Mouse (Mus musculus): Measurements from ENCODE around the gene Wfdc15a. TPM values are rescaled to one million over a fixed set of nuclear protein-coding genes. Genes with fewer than 3 reads are reported as not detected.

Gene Wfdc15a
- polyA plus RNA-seq, 1 experiment from 2014 or later = 0.29 TPM

DNA sequence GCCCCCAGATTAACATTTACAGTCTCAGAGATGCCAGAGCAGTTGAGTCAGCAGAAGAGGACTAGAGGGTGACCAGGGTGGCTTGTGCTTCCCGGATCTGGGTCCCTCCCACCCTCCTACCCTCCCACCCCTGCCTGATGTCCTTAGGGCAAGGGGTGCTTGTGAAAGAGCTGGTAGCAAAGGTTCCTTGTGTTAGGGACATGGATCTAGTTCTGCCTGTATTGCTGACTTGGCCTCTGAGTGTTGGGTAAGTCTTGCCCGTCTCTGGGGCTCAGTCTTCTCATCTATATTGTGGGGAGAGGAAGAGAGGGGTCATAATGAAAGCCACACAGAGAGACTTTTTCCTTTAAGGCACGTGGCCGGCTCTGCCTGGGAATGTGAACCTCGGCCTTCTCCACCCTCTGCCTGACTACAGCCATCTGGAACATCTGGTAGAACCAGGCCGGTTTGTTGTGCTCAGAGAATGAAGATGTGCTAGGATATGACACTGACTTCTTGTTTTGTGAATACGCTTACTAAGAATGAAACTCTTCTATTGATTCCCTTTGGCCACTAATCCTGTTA is 17.2 kb downstream of the Wfdc15a start, which contains the start of gene Wfdc5:
Wfdc5 (minus strand) TSS at position 51 of the 564 bp plus-strand sequence.
- Histone ChIP-seq H3K27ac (replicated peaks) (peak within 1 kb of the TSS; percentile 20; the same call in 1 of the 2 replicates), H3K4me1 (replicated peaks; ENCODE audit: control insufficient read depth, insufficient read depth) (no peaks in the 10 kb centered on the region), H3K9ac (ENCODE audit: low read length) (no peak within 1 kb of the TSS), H3K36me3 (ENCODE audit: control insufficient read depth, insufficient read depth, low read length) (no peaks in the 10 kb centered on the region), H3K4me3 (ENCODE audit: low read depth, low read length) (no peak within 1 kb of the TSS), H3K9me3 (ENCODE audit: control insufficient read depth, low read length) (no peaks in the 10 kb centered on the region), H3K27me3 (ENCODE audit: control insufficient read depth, insufficient read depth, low read length) (no peaks in the 10 kb centered on the region), H3K4me2 (replicated peaks; ENCODE audit: low read depth) (no peak within 1 kb of the TSS)
- DNase-seq (ENCODE audit: low spot score) (no peak), ATAC-seq (ENCODE audit: low FRiP score, low TSS enrichment) (no peak)
- no peak for TF ChIP-seq EP300 (optimal IDR thresholded peaks at IDR 0.05)
- TF ChIP-seq CTCF (IDR thresholded peaks at IDR 0.05; ENCODE audit: low read depth) = no peak
- WGBS = 63% methylated on average over 7 of the region's 7 CpGs

- peak; percentile 73 for ATAC-seq (ENCODE audit: low FRiP score, low TSS enrichment)
- Histone ChIP-seq H3K36me3 (ENCODE audit: control insufficient read depth, insufficient read depth, low read length) (no peaks in the 10 kb centered on the region), H3K4me2 (replicated peaks; ENCODE audit: low read depth) (no peak overlapping the region), H3K4me1 (replicated peaks; ENCODE audit: control insufficient read depth, insufficient read depth) (no peaks in the 10 kb centered on the region), H3K9me3 (ENCODE audit: control insufficient read depth, low read length) (no peaks in the 10 kb centered on the region), H3K9ac (ENCODE audit: low read length) (no peak overlapping the region), H3K27ac (replicated peaks) (peak overlapping the region; percentile 40; the same call in 1 of the 2 replicates), H3K27me3 (ENCODE audit: control insufficient read depth, insufficient read depth, low read length) (no peaks in the 10 kb centered on the region), H3K4me3 (ENCODE audit: low read depth, low read length) (no peak overlapping the region)
- TF ChIP-seq CTCF (IDR thresholded peaks at IDR 0.05; ENCODE audit: low read depth) (no peak), EP300 (optimal IDR thresholded peaks at IDR 0.05) (no peak)
- DNase-seq (ENCODE audit: low spot score) = peak; percentile 39
- WGBS = 44% methylated on average over 4 of the region's 4 CpGs
Measured at GRCm38 (mm10) chr2:164180770-164181169, 19.2 kb downstream of the Wfdc15a start.

GRCm38 (mm10) chr2:164180124-164180523 is 19.8 kb downstream of the Wfdc15a start:
- no peak overlapping the region for H3K9ac ChIP-seq (ENCODE audit: low read length)
- DNase-seq (ENCODE audit: low spot score) = no peak
- TF ChIP-seq CTCF (IDR thresholded peaks at IDR 0.05; ENCODE audit: low read depth) (peak; percentile 66), EP300 (optimal IDR thresholded peaks at IDR 0.05) (no peak)
- no peak for ATAC-seq (ENCODE audit: low FRiP score, low TSS enrichment)
- no peak overlapping the region for H3K4me2 ChIP-seq (replicated peaks; ENCODE audit: low read depth)
- no peaks in the 10 kb centered on the region for H3K36me3 ChIP-seq (ENCODE audit: control insufficient read depth, insufficient read depth, low read length)
- H3K4me3 ChIP-seq (ENCODE audit: low read depth, low read length) = no peak overlapping the region
- no peaks in the 10 kb centered on the region for H3K27me3 ChIP-seq (ENCODE audit: control insufficient read depth, insufficient read depth, low read length)
- no peak overlapping the region for H3K27ac ChIP-seq (replicated peaks)
- WGBS = 39% methylated on average over 3 of the region's 3 CpGs
- H3K4me1 ChIP-seq (replicated peaks; ENCODE audit: control insufficient read depth, insufficient read depth) = no peaks in the 10 kb centered on the region
- H3K9me3 ChIP-seq (ENCODE audit: control insufficient read depth, low read length) = no peaks in the 10 kb centered on the region

GRCm38 (mm10) chr2:164177831-164178230 is 22.1 kb downstream of the Wfdc15a start:
- H3K4me3 ChIP-seq (ENCODE audit: low read depth, low read length) = no peak overlapping the region
- H3K9ac ChIP-seq (ENCODE audit: low read length) = no peak overlapping the region
- H3K27me3 ChIP-seq (ENCODE audit: control insufficient read depth, insufficient read depth, low read length) = no peaks in the 10 kb centered on the region
- no peak for ATAC-seq (ENCODE audit: low FRiP score, low TSS enrichment)
- no peak overlapping the region for H3K4me2 ChIP-seq (replicated peaks; ENCODE audit: low read depth)
- no peak for DNase-seq (ENCODE audit: low spot score)
- no peaks in the 10 kb centered on the region for H3K36me3 ChIP-seq (ENCODE audit: control insufficient read depth, insufficient read depth, low read length)
- no peaks in the 10 kb centered on the region for H3K9me3 ChIP-seq (ENCODE audit: control insufficient read depth, low read length)
- WGBS = 81% methylated on average over 5 of the region's 5 CpGs
- H3K4me1 ChIP-seq (replicated peaks; ENCODE audit: control insufficient read depth, insufficient read depth) = no peaks in the 10 kb centered on the region
- TF ChIP-seq CTCF (IDR thresholded peaks at IDR 0.05; ENCODE audit: low read depth) (no peak), EP300 (optimal IDR thresholded peaks at IDR 0.05) (no peak)
- H3K27ac ChIP-seq (replicated peaks) = no peak overlapping the region

- H3K27me3 ChIP-seq (ENCODE audit: control insufficient read depth, insufficient read depth, low read length) = 0 out of 2 replicates have a peak, but pooled peaks cover 3% of the 10 kb centered on the region
- 67% methylated on average over 3 of the region's 3 CpGs for WGBS
- no peak overlapping the region for H3K4me2 ChIP-seq (replicated peaks; ENCODE audit: low read depth)
- no peak overlapping the region for H3K9ac ChIP-seq (ENCODE audit: low read length)
- H3K36me3 ChIP-seq (ENCODE audit: control insufficient read depth, insufficient read depth, low read length) = no peaks in the 10 kb centered on the region
- no peak for ATAC-seq (ENCODE audit: low FRiP score, low TSS enrichment)
- H3K4me3 ChIP-seq (ENCODE audit: low read depth, low read length) = no peak overlapping the region
- DNase-seq (ENCODE audit: low spot score) = no peak
- no peaks in the 10 kb centered on the region for H3K4me1 ChIP-seq (replicated peaks; ENCODE audit: control insufficient read depth, insufficient read depth)
- no peak overlapping the region for H3K27ac ChIP-seq (replicated peaks)
- no peaks in the 10 kb centered on the region for H3K9me3 ChIP-seq (ENCODE audit: control insufficient read depth, low read length)
- TF ChIP-seq CTCF (IDR thresholded peaks at IDR 0.05; ENCODE audit: low read depth) (no peak), EP300 (optimal IDR thresholded peaks at IDR 0.05) (no peak)
Measured at GRCm38 (mm10) chr2:164175850-164176249, 24.1 kb downstream of the Wfdc15a start.

DNA sequence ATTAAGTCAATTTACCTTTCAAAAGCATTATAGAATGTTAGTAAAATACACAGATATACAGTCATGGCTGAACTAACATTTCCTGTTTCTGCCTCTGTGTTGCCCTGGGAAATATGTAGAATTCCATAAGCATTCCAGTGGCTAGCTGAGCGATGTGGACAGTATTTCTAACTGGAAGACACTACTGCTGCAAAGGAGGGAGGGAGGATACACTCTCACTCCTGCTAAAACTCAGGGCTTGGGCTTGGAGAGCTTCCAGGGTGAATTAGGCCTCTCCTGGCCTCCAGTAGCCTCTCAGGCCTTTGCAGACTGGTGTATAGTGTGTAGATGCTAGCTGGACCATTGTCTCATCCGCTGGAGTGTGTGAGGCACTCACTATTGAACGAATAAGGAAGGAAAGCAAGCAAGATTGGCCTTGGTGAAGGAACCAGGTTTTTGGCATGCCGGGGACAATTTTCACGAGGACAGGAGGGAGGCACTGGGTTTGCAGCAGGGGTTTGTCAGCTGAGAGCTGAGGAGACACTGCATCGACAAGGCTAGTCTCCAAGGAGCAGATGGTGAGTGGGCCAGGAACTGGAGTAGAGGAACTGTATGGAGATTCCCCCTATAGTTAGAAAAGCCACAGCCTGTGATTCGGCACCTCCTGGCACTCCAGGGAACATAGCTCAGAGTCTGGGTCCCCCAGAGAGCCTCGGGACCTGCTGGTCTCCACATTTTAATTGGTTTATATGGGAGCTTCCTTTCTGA is 25.1 kb downstream of the Wfdc15a start:
- Histone ChIP-seq H3K27ac (replicated peaks) (no peak overlapping the region), H3K36me3 (ENCODE audit: control insufficient read depth, insufficient read depth, low read length) (no peaks in the 10 kb centered on the region)

More for the DNA sequence above, 25.1 kb downstream of the Wfdc15a start:
- DNase-seq (ENCODE audit: low spot score) (no peak), ATAC-seq (ENCODE audit: low FRiP score, low TSS enrichment) (no peak)
- no peaks in the 10 kb centered on the region for H3K9me3 ChIP-seq (ENCODE audit: control insufficient read depth, low read length)
- 67% methylated on average over 8 of the region's 8 CpGs for WGBS
- TF ChIP-seq CTCF (IDR thresholded peaks at IDR 0.05; ENCODE audit: low read depth) = no peak
- no peak for TF ChIP-seq EP300 (optimal IDR thresholded peaks at IDR 0.05)
- H3K9ac ChIP-seq (ENCODE audit: low read length) = no peak overlapping the region
- H3K4me2 ChIP-seq (replicated peaks; ENCODE audit: low read depth) = no peak overlapping the region
- no peaks in the 10 kb centered on the region for H3K4me1 ChIP-seq (replicated peaks; ENCODE audit: control insufficient read depth, insufficient read depth)
- peaks cover 3% of the 10 kb centered on the region; the same call in 1 of the 2 replicates for H3K27me3 ChIP-seq (ENCODE audit: control insufficient read depth, insufficient read depth, low read length)
- H3K4me3 ChIP-seq (ENCODE audit: low read depth, low read length) = no peak overlapping the region

All from stomach, postnatal 0 days (tissue).